In genomic region chr2:75768559-75769304, GRCm38 (mm10) we compare ENCODE assay signal across 9 mouse cellular contexts.
DNase-seq lines count a peak whose midpoint lies in the region; ATAC-seq and TF ChIP-seq lines count a peak whose summit lies in the region.
"Had no signal": no experiment of that assay in that cellular context is flagged by ENCODE, and none has a peak within 500 bp of the region (broad histone marks: within the 10 kb centered on the region; RNA-seq: fewer than 3 reads in every experiment).

No protein-coding gene starts in this region.

- H3K4me1 ChIP-seq in kidney, postnatal 0 days (replicated peaks; ENCODE audit: insufficient read depth, low read length): peaks cover 14% of the 10 kb centered on the region
- H3K4me1 ChIP-seq in forebrain, embryonic 13.5 days: peaks cover 18% of the 10 kb centered on the region

- WGBS in kidney, postnatal 0 days: 56% methylated on average over 5 of the region's 5 CpGs
- 53% methylated on average over 5 of the region's 5 CpGs for WGBS in forebrain, embryonic 13.5 days

- no peaks in the 10 kb centered on the region for H3K36me3 ChIP-seq in kidney, postnatal 0 days (ENCODE audit: insufficient read depth, low read length)
- no peaks in the 10 kb centered on the region for H3K36me3 ChIP-seq in forebrain, embryonic 13.5 days (ENCODE audit: poor library complexity, severe bottlenecking)
- H3K36me3 ChIP-seq in myocyte (ENCODE audit: control insufficient read depth, insufficient read depth): no peaks in the 10 kb centered on the region

- H3ac ChIP-seq in myocyte (ENCODE audit: control insufficient read depth, insufficient read length): no peak overlapping the region

- no peak overlapping the region for H3K9ac ChIP-seq in kidney, postnatal 0 days (ENCODE audit: low read depth, low read length)
- no peak overlapping the region for H3K9ac ChIP-seq in forebrain, embryonic 13.5 days

- H3K27me3 ChIP-seq in kidney, postnatal 0 days (ENCODE audit: insufficient read depth, low read length): no peaks in the 10 kb centered on the region
- H3K27me3 ChIP-seq in forebrain, embryonic 13.5 days: no peaks in the 10 kb centered on the region
- no peaks in the 10 kb centered on the region for H3K27me3 ChIP-seq in myocyte (ENCODE audit: control insufficient read depth, insufficient read depth, insufficient read length)

- no peaks in the 10 kb centered on the region for H3K79me2 ChIP-seq in myocyte (ENCODE audit: control insufficient read depth, insufficient read depth)

- H3K4me3 ChIP-seq in kidney, postnatal 0 days (replicated peaks; ENCODE audit: low read depth, low read length): no peak overlapping the region
- H3K4me3 ChIP-seq in forebrain, embryonic 13.5 days: no peak overlapping the region
- H3K4me3 ChIP-seq in myocyte: no peak overlapping the region

- ATAC-seq in kidney, postnatal 0 days (replicated peaks; ENCODE audit: low FRiP score, low read depth): no peak
- peak; percentile 27; the same call in 1 of the 2 replicates for ATAC-seq in forebrain, embryonic 13.5 days

- peak overlapping the region; percentile 75 for H3K27ac ChIP-seq in kidney, postnatal 0 days
- peak overlapping the region; percentile 65 for H3K27ac ChIP-seq in forebrain, embryonic 13.5 days

- no peaks in the 10 kb centered on the region for H3K9me3 ChIP-seq in kidney, postnatal 0 days (replicated peaks; ENCODE audit: low read length)
- no peaks in the 10 kb centered on the region for H3K9me3 ChIP-seq in forebrain, embryonic 13.5 days (replicated peaks)

- no peak for TF ChIP-seq CTCF in kidney, postnatal 0 days (IDR thresholded peaks at IDR 0.05; ENCODE audit: low read depth)

- DNase-seq in kidney, postnatal 0 days (ENCODE audit: low spot score): no peak
- DNase-seq in kidney, postnatal 4 days: no peak
- DNase-seq in NIH3T3 (ENCODE audit: low read depth): peak; percentile 59
- no peak for DNase-seq in spleen, postnatal 4 days (ENCODE audit: low spot score in 2 of 2)
- no peak for DNase-seq in embryo, embryonic 10 days (ENCODE audit: low spot score)
- DNase-seq: cerebellum, adult 9-11 months; right cerebral cortex, postnatal 14 days had no signal

- no peak overlapping the region for H3K4me2 ChIP-seq in kidney, postnatal 0 days (ENCODE audit: low read length)
- H3K4me2 ChIP-seq in forebrain, embryonic 13.5 days: no peak overlapping the region
- peak overlapping the region; percentile 19 for H3K4me2 ChIP-seq in myocyte (ENCODE audit: low read depth)

- no peak for TF ChIP-seq POLR2A in myocyte (IDR thresholded peaks at IDR 0.05; ENCODE audit: insufficient read length, low read depth)

TF ChIP-seq in myocyte, 11 proteins besides CTCF, POLR2A, EP300 and RAD21:
- TF ChIP-seq TCF12 (IDR thresholded peaks at IDR 0.05; ENCODE audit: insufficient read depth, poor library complexity, severe bottlenecking): no peak
- no peak for TF ChIP-seq POLR2AphosphoS2 (IDR thresholded peaks at IDR 0.05; ENCODE audit: insufficient read length, low read depth)
- no peak for TF ChIP-seq MYOD1 (IDR thresholded peaks at IDR 0.05; ENCODE audit: control insufficient read depth in 1 of 3, insufficient read length in 2 of 3, low read depth in 2 of 3)
- no peak for TF ChIP-seq TCF3 (IDR thresholded peaks at IDR 0.05; ENCODE audit: insufficient read length, low read depth)
- TF ChIP-seq REST (IDR thresholded peaks at IDR 0.05; ENCODE audit: insufficient read depth, insufficient read length): no peak
